Mouse (Mus musculus): ENCODE data around the gene Sik3. TPM values are rescaled to one million over a fixed set of nuclear protein-coding genes. Genes with fewer than 3 reads are reported as not detected.

Sik3 gene
- total RNA-seq, 2 experiments from 2014 or later, result 50.2 to 55.1 TPM

- DNase-seq, result peak; percentile 89
Measured at GRCm38 (mm10) chr9:46229573-46230449, 217.2 kb downstream of the Sik3 start.

GRCm38 (mm10) chr9:46230450-46230975 is 217.9 kb downstream of the Sik3 start:
- DNase-seq, result no peak

- DNase-seq, result peak; percentile 63
Measured at GRCm38 (mm10) chr9:46235196-46235595, 222.6 kb downstream of the Sik3 start.

- DNase-seq, result no peak
Measured at GRCm38 (mm10) chr9:46235596-46235648, 222.8 kb downstream of the Sik3 start, which contains the start of gene Apoc3. TSS of gene Apoc3 (minus strand) at chr9:46235636.

GRCm38 (mm10) chr9:46235649-46236048 is 223.0 kb downstream of the Sik3 start:
- DNase-seq, result no peak

GRCm38 (mm10) chr9:46238850-46239249 is 226.2 kb downstream of the Sik3 start:
- DNase-seq, result no peak

- no peak for DNase-seq
Measured at GRCm38 (mm10) chr9:46240526-46241153, 228.0 kb downstream of the Sik3 start, which contains the start of gene Apoa4. TSS of gene Apoa4 (plus strand) at chr9:46240696.

- DNase-seq, result no peak
Measured at GRCm38 (mm10) chr9:46241818-46242217, 229.2 kb downstream of the Sik3 start.

- no peak for DNase-seq
Measured at GRCm38 (mm10) chr9:46243122-46243521, 230.5 kb downstream of the Sik3 start.

GRCm38 (mm10) chr9:46243584-46243983 is 231.0 kb downstream of the Sik3 start:
- DNase-seq, result no peak

- peak; percentile 71 for DNase-seq
Measured at GRCm38 (mm10) chr9:46246752-46247324, 234.2 kb downstream of the Sik3 start.

GRCm38 (mm10) chr9:46256177-46256576 is 243.6 kb downstream of the Sik3 start:
- no peak for DNase-seq

GRCm38 (mm10) chr9:46256658-46257385 is 244.2 kb downstream of the Sik3 start:
- peak; percentile 33 for DNase-seq

- no peak for DNase-seq
Measured at GRCm38 (mm10) chr9:46257546-46257945, 244.9 kb downstream of the Sik3 start.

GRCm38 (mm10) chr9:46259111-46259510 is 246.5 kb downstream of the Sik3 start:
- no peak for DNase-seq

- DNase-seq, result peak; percentile 54
Measured at GRCm38 (mm10) chr9:46261131-46261530, 248.5 kb downstream of the Sik3 start.

- no peak for DNase-seq
Measured at GRCm38 (mm10) chr9:46268343-46268873, 255.8 kb downstream of the Sik3 start, which contains the start of gene Apoa5. TSS of gene Apoa5 (plus strand) at chr9:46268633.

- no peak for DNase-seq
Measured at GRCm38 (mm10) chr9:46269125-46269524, 256.5 kb downstream of the Sik3 start.

GRCm38 (mm10) chr9:46270782-46271181 is 258.2 kb downstream of the Sik3 start:
- DNase-seq, result no peak

- no peak for DNase-seq
Measured at GRCm38 (mm10) chr9:46272070-46272469, 259.4 kb downstream of the Sik3 start.

GRCm38 (mm10) chr9:46272677-46273454 is 260.2 kb downstream of the Sik3 start, which contains the start of gene Zpr1:
TSS of gene Zpr1 (plus strand) at chr9:46273064.
- DNase-seq, result peak; percentile 93
